Mouse (Mus musculus): ENCODE data around the gene Kansl2. TPM values are rescaled to one million over a fixed set of nuclear protein-coding genes. Genes with fewer than 3 reads are reported as not detected.

Gene Kansl2
- total and polyA plus RNA-seq, 3 experiments: 59.6 to 125 (median 103) TPM

DNA sequence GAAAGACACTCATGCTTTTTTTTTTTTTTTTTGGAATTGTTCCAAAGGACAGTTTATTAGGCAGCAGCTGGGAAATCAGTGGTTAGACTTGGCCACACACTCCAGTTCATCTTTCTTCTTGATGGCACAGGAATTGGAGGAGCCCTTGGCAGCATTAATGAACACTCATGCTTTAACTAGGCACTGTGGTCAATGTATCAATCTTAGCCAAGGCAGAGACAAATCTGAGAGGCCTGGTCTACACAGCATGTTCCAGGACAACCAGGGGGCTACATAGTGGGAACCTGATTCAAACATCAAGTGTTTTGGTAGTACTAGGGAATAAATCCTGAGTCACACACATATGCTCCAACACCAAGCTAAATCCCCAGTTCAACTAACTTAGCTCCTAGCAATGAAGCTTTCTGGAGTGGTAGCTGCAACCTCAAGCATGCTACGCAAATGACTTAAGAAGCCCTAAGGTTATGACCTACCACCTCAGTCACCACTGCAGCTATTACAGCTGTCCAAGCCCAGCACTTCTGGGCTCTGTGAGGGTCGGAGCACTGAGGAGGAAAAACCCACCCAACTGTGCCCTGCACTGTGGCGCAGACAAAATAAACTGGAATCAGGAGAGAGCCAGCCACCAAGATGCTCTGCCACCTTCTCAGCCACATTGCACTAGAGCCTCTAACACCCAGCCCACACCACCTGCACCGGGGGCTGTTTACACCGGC is 6.8 kb downstream of the Kansl2 start:
- TF ChIP-seq USF2 (conservative IDR thresholded peaks at IDR 0.05; ENCODE audit: low read depth, low read length): no peak
- no peak for TF ChIP-seq NELFE (IDR thresholded peaks at IDR 0.05; ENCODE audit: low read depth, low read length)
- no peak for TF ChIP-seq IRF4 (IDR thresholded peaks at IDR 0.05; ENCODE audit: low read depth, low read length)
- no peak for TF ChIP-seq CHD1 (IDR thresholded peaks at IDR 0.05; ENCODE audit: low read depth, low read length)
- TF ChIP-seq E2F4 (IDR thresholded peaks at IDR 0.05; ENCODE audit: insufficient replicate concordance, low read depth, low read length): no peak
- no peak for TF ChIP-seq UBTF (IDR thresholded peaks at IDR 0.05; ENCODE audit: low read depth, low read length)
- TF ChIP-seq EP300 (IDR thresholded peaks at IDR 0.05; ENCODE audit: low read length): no peak
- TF ChIP-seq ZKSCAN1 (IDR thresholded peaks at IDR 0.05; ENCODE audit: borderline replicate concordance, low read depth, low read length): no peak

DNA sequence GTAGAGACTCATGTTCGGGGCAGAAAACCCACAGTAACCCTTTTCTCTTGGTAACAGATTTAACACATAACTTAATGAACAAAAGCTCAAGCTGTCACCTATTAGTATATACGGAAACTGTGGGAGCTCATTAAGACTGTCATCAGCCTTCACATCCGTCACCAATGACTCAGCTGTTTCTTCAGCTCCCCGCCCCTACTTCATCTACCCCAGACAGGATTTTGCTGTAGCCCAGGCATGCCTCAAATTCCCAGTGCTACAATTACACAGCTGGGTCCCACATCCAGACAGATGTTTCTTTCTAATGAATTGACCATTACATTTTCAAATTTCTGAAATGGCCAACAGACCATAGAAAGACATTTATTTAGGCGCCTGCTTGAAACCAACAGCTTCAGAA is 8.0 kb downstream of the Kansl2 start:
- Histone ChIP-seq H3K4me2 (ENCODE audit: insufficient read depth, low read depth, poor library complexity, severe bottlenecking) (no peak overlapping the region), H3K27me3 (replicated peaks) (no peaks in the 10 kb centered on the region), H3K4me1 (ENCODE audit: control insufficient read depth in 1 of 2, insufficient read depth in 2 of 2) (peaks cover 0 to 45% of the 10 kb centered on the region in 2 experiments; a peak in 2 of 4 replicates), H3K9me3 (replicated peaks; ENCODE audit: low read length) (no peaks in the 10 kb centered on the region), H3K36me3 (replicated peaks in 1 of 2; ENCODE audit: control insufficient read depth in 1 of 2, insufficient read depth in 1 of 2, low read length in 1 of 2) (peaks cover 71 to 96% of the 10 kb centered on the region in 2 experiments), H3K79me2 (replicated peaks; ENCODE audit: control insufficient read depth, extremely low read depth, insufficient read depth, poor library complexity, severe bottlenecking) (peaks cover 45% of the 10 kb centered on the region), H3K27ac (ENCODE audit: insufficient read depth, low read depth) (no peak overlapping the region), H3K4me3 (replicated peaks in 1 of 3; ENCODE audit: low read depth in 2 of 3, low read length in 2 of 3, poor library complexity in 1 of 3) (no peak overlapping the region), H3K9ac (ENCODE audit: insufficient read depth, low read depth) (no peak overlapping the region)
- in situ Hi-C loops (cut with MboI; ENCODE audit: low pct_ligation_motif_present, low pct_unique_long_range_greater_than_20kb, low sequenced_read_pairs): no loop called here
- TF ChIP-seq UBTF (IDR thresholded peaks at IDR 0.05; ENCODE audit: low read depth, low read length) (no peak), SMC3 (IDR thresholded peaks at IDR 0.05; ENCODE audit: low read depth, low read length) (no peak), ZC3H11A (IDR thresholded peaks at IDR 0.05; ENCODE audit: low read depth, low read length) (no peak), HCFC1 (IDR thresholded peaks at IDR 0.05; ENCODE audit: low read depth, low read length) (no peak), IRF4 (IDR thresholded peaks at IDR 0.05; ENCODE audit: low read depth, low read length) (no peak), ZNF384 (IDR thresholded peaks at IDR 0.05; ENCODE audit: low read depth, low read length) (no peak), EP300 (IDR thresholded peaks at IDR 0.05; ENCODE audit: low read length) (no peak), PAX5 (IDR thresholded peaks at IDR 0.05; ENCODE audit: low read length) (no peak), SIN3A (IDR thresholded peaks at IDR 0.05; ENCODE audit: low read length) (no peak), USF2 (conservative IDR thresholded peaks at IDR 0.05; ENCODE audit: low read depth, low read length) (no peak), ZKSCAN1 (IDR thresholded peaks at IDR 0.05; ENCODE audit: borderline replicate concordance, low read depth, low read length) (no peak), MYC (IDR thresholded peaks at IDR 0.05; ENCODE audit: low read depth, low read length) (no peak), BHLHE40 (IDR thresholded peaks at IDR 0.05; ENCODE audit: low read depth, low read length) (no peak), KAT2A (IDR thresholded peaks at IDR 0.05; ENCODE audit: insufficient replicate concordance, low read length) (no peak)
- peak; percentile 29 for DNase-seq (ENCODE audit: extremely low read depth)
- dilution Hi-C loops (cut with MboI; ENCODE audit: extremely low pct_ligation_motif_present, extremely low pct_unique_long_range_greater_than_20kb, low sequenced_read_pairs): no loop called here

More for the DNA sequence above, 6.8 kb downstream of the Kansl2 start:
- no peaks in the 10 kb centered on the region for H3K9me3 ChIP-seq (replicated peaks; ENCODE audit: low read length)
- H3K27ac ChIP-seq (ENCODE audit: insufficient read depth, low read depth): no peak overlapping the region
- H3K36me3 ChIP-seq (replicated peaks in 1 of 2; ENCODE audit: control insufficient read depth in 1 of 2, insufficient read depth in 1 of 2, low read length in 1 of 2): peaks cover 68 to 92% of the 10 kb centered on the region in 2 experiments
- no peak overlapping the region for H3K9ac ChIP-seq (ENCODE audit: insufficient read depth, low read depth)
- H3K4me3 ChIP-seq (replicated peaks in 1 of 3; ENCODE audit: low read depth in 2 of 3, low read length in 2 of 3, poor library complexity in 1 of 3): no peak overlapping the region
- no peak overlapping the region for H3K4me2 ChIP-seq (ENCODE audit: insufficient read depth, low read depth, poor library complexity, severe bottlenecking)
- H3K27me3 ChIP-seq (replicated peaks): no peaks in the 10 kb centered on the region
- peaks cover 50% of the 10 kb centered on the region for H3K79me2 ChIP-seq (replicated peaks; ENCODE audit: control insufficient read depth, extremely low read depth, insufficient read depth, poor library complexity, severe bottlenecking)
- peaks cover 0 to 54% of the 10 kb centered on the region in 2 experiments; a peak in 2 of 4 replicates for H3K4me1 ChIP-seq (ENCODE audit: control insufficient read depth in 1 of 2, insufficient read depth in 2 of 2)
- in situ Hi-C loops (cut with MboI; ENCODE audit: low pct_ligation_motif_present, low pct_unique_long_range_greater_than_20kb, low sequenced_read_pairs): no loop called here
- DNase-seq (ENCODE audit: extremely low read depth): no peak
- dilution Hi-C loops (cut with MboI; ENCODE audit: extremely low pct_ligation_motif_present, extremely low pct_unique_long_range_greater_than_20kb, low sequenced_read_pairs): no loop called here
